Mouse (Mus musculus) kidney, embryonic 16.5 days (tissue): ENCODE measurements around the gene Gjc2. TPM values are rescaled to one million over a fixed set of nuclear protein-coding genes. Genes with fewer than 3 reads are reported as not detected.

ENCODE experiments used
- ATAC-seq: fragments of 200-750 bp; cut with Nextera tagmentation; 2 replicates; pipeline ENCODE4 v1.8.0; 2017; ENCODE audit warnings: moderate TSS enrichment; ENCODE audit not compliant: low FRiP score, low TSS enrichment
- H3K27ac ChIP-seq: fragments of 300-500 bp; sonication (generic); 2 replicates; pipeline ENCODE4 v1.5.1; 2014; ENCODE audit warnings: low read length
- H3K27me3 ChIP-seq: fragments of 300-500 bp; sonication (generic); 2 replicates; pipeline ENCODE4 v1.6.1; 2014; ENCODE audit warnings: low read length, control low read depth, mixed read lengths; ENCODE audit not compliant: insufficient read depth
- H3K36me3 ChIP-seq: fragments of 300-500 bp; sonication (generic); 2 replicates; pipeline ENCODE4 v1.6.1; 2014; ENCODE audit warnings: low read length, control low read depth, mixed read lengths; ENCODE audit not compliant: insufficient read depth
- H3K4me1 ChIP-seq: fragments of 300-500 bp; sonication (generic); 2 replicates; pipeline ENCODE4 v1.6.1; 2014; ENCODE audit warnings: low read length, control low read depth, mixed read lengths; ENCODE audit not compliant: insufficient read depth
- H3K4me2 ChIP-seq: fragments of 300-500 bp; sonication (generic); replicated peaks from 2 replicates; pipeline ENCODE4 v1.6.1; 2014; ENCODE audit warnings: low read depth, low read length
- H3K4me3 ChIP-seq: fragments of 300-500 bp; sonication (generic); 2 replicates; pipeline ENCODE4 v1.5.1; 2014; ENCODE audit warnings: mild to moderate bottlenecking, low read length
- H3K9ac ChIP-seq: fragments of 300-500 bp; sonication (generic); replicated peaks from 2 replicates; pipeline ENCODE4 v1.6.1; 2014; ENCODE audit warnings: low read length
- H3K9me3 ChIP-seq: fragments of 300-500 bp; sonication (generic); 2 replicates; pipeline ENCODE4 v1.6.1; 2016; ENCODE audit warnings: low read length, control low read depth
- WGBS: fragments of 180-500 bp; shearing (Covaris S2); extraction: QIAGEN DNeasy Blood & Tissue Kit; methylation state at CpG from one replicate; pipeline ENCODE4 v1.1.7; 2014; 5-methylcytosine and 5-hydroxymethylcytosine counted together
- polyA plus RNA-seq: library from polyadenylated mRNA; unstranded; fragments of >200 nt; fragmentation: Nextera tagmentation; extraction: Ambion mirVana; gene quantifications from 2 replicates; pipeline ENCODE4 v1.2.1, GENCODE M21; 2015

Gene Gjc2
- polyA plus RNA-seq, 1 experiment from 2014 or later, result 0.67 TPM

- no peak overlapping the region for H3K27ac ChIP-seq
- H3K9ac ChIP-seq, result no peak overlapping the region
- WGBS, result 64% methylated on average over 5 of the region's 5 CpGs
- no peak overlapping the region for H3K4me2 ChIP-seq
- H3K4me1 ChIP-seq, result 0 out of 2 replicates have a peak, but pooled peaks cover 3% of the 10 kb centered on the region
- no peaks in the 10 kb centered on the region for H3K36me3 ChIP-seq
- no peak for ATAC-seq
- no peaks in the 10 kb centered on the region for H3K9me3 ChIP-seq
- H3K4me3 ChIP-seq, result no peak overlapping the region
- H3K27me3 ChIP-seq, result no peaks in the 10 kb centered on the region
Observed at GRCm38 (mm10) chr11:59142962-59143361, 40.1 kb downstream of the Gjc2 start.

GRCm38 (mm10) chr11:59141772-59142370, 41.1 kb downstream of the Gjc2 start:
- Histone ChIP-seq H3K4me1 (0 out of 2 replicates have a peak, but pooled peaks cover 3% of the 10 kb centered on the region), H3K9me3 (no peaks in the 10 kb centered on the region), H3K9ac (0 out of 2 replicates have a peak overlapping the region, but pooled peaks have one; percentile 35), H3K4me3 (peak overlapping the region; percentile 22; the same call in 1 of the 2 replicates), H3K27ac (no peak overlapping the region), H3K36me3 (no peaks in the 10 kb centered on the region), H3K27me3 (peaks cover 6% of the 10 kb centered on the region), H3K4me2 (peak overlapping the region; percentile 41)
- ATAC-seq, result peak; percentile 57; the same call in 1 of the 2 replicates
- WGBS, result 9% methylated on average over 12 of the region's 14 CpGs

- H3K4me3 ChIP-seq, result no peak overlapping the region
- peaks cover 36% of the 10 kb centered on the region for H3K27me3 ChIP-seq
- peaks cover 15% of the 10 kb centered on the region for H3K4me1 ChIP-seq
- 36% methylated on average over 19 of the region's 19 CpGs for WGBS
- H3K9ac ChIP-seq, result no peak overlapping the region
- no peaks in the 10 kb centered on the region for H3K36me3 ChIP-seq
- H3K27ac ChIP-seq, result no peak overlapping the region
- H3K9me3 ChIP-seq, result no peaks in the 10 kb centered on the region
- no peak for ATAC-seq
- no peak overlapping the region for H3K4me2 ChIP-seq
Observed at GRCm38 (mm10) chr11:59138537-59139486, 44.2 kb downstream of the Gjc2 start.

GRCm38 (mm10) chr11:59136994-59137706, 45.9 kb downstream of the Gjc2 start:
- Histone ChIP-seq H3K36me3 (no peaks in the 10 kb centered on the region), H3K4me3 (no peak overlapping the region), H3K9me3 (no peaks in the 10 kb centered on the region), H3K4me1 (peaks cover 14% of the 10 kb centered on the region), H3K4me2 (no peak overlapping the region), H3K9ac (no peak overlapping the region), H3K27me3 (peaks cover 50% of the 10 kb centered on the region), H3K27ac (no peak overlapping the region)
- ATAC-seq, result no peak
- WGBS, result 79% methylated on average over 12 of the region's 12 CpGs

- ATAC-seq, result no peak
- peak within 1 kb of the TSS; percentile 48 for H3K4me2 ChIP-seq
- no peak within 1 kb of the TSS for H3K9ac ChIP-seq
- WGBS, result 13% methylated on average over 43 of the region's 44 CpGs
- H3K27me3 ChIP-seq, result peaks cover 50% of the 10 kb centered on the region
- peaks cover 12% of the 10 kb centered on the region for H3K4me1 ChIP-seq
- H3K9me3 ChIP-seq, result no peaks in the 10 kb centered on the region
- H3K36me3 ChIP-seq, result no peaks in the 10 kb centered on the region
- peak within 1 kb of the TSS; percentile 36 for H3K4me3 ChIP-seq
- H3K27ac ChIP-seq, result no peak within 1 kb of the TSS
Observed at GRCm38 (mm10) chr11:59135904-59136452, 47.0 kb downstream of the Gjc2 start, which contains the start of gene Obscn. Gene Obscn, minus strand, starts transcription at chr11:59136402.

GRCm38 (mm10) chr11:59135051-59135820, 47.8 kb downstream of the Gjc2 start:
- H3K4me2 ChIP-seq, result peak overlapping the region; percentile 48
- H3K4me3 ChIP-seq, result peak overlapping the region; percentile 36
- no peak overlapping the region for H3K27ac ChIP-seq
- no peaks in the 10 kb centered on the region for H3K36me3 ChIP-seq
- 4% methylated on average over 55 of the region's 55 CpGs for WGBS
- peaks cover 12% of the 10 kb centered on the region for H3K4me1 ChIP-seq
- H3K9me3 ChIP-seq, result no peaks in the 10 kb centered on the region
- peaks cover 50% of the 10 kb centered on the region for H3K27me3 ChIP-seq
- no peak overlapping the region for H3K9ac ChIP-seq
- ATAC-seq, result no peak; the same call in 1 of the 2 replicates

- Histone ChIP-seq H3K9me3 (no peaks in the 10 kb centered on the region), H3K27ac (no peak overlapping the region), H3K4me1 (peaks cover 12% of the 10 kb centered on the region), H3K27me3 (peaks cover 50% of the 10 kb centered on the region), H3K4me3 (peak overlapping the region; percentile 17), H3K9ac (no peak overlapping the region), H3K36me3 (no peaks in the 10 kb centered on the region), H3K4me2 (peak overlapping the region; percentile 48)
- 6% methylated on average over 34 of the region's 35 CpGs for WGBS
- ATAC-seq, result no peak; the same call in 1 of the 2 replicates
Observed at GRCm38 (mm10) chr11:59134373-59134997, 48.5 kb downstream of the Gjc2 start.

GRCm38 (mm10) chr11:59132065-59132464, 50.9 kb downstream of the Gjc2 start:
- H3K27me3 ChIP-seq, result peaks cover 46% of the 10 kb centered on the region
- H3K4me2 ChIP-seq, result no peak overlapping the region

More at GRCm38 (mm10) chr11:59132065-59132464, 50.9 kb downstream of the Gjc2 start:
- no peak for ATAC-seq
- no peak overlapping the region for H3K9ac ChIP-seq
- no peak overlapping the region for H3K4me3 ChIP-seq
- no peaks in the 10 kb centered on the region for H3K36me3 ChIP-seq
- peaks cover 12% of the 10 kb centered on the region for H3K4me1 ChIP-seq
- no peaks in the 10 kb centered on the region for H3K9me3 ChIP-seq
- 64% methylated on average over 3 of the region's 3 CpGs for WGBS
- no peak overlapping the region for H3K27ac ChIP-seq
